Mouse (Mus musculus): ENCODE measurements around the gene Ppp2r5e. TPM values are rescaled to one million over a fixed set of nuclear protein-coding genes. Genes with fewer than 3 reads are reported as not detected.
A peak's percentile ranks its signal among the peaks of the same experiment; 100 is the strongest.

The Ppp2r5e gene
- polyA plus RNA-seq, 1 experiment, result 39.4 TPM

- no peak for TF ChIP-seq POLR2A (IDR thresholded peaks at IDR 0.05; ENCODE audit: borderline replicate concordance, insufficient read depth, low read length)
- no peak for TF ChIP-seq CTCF (IDR thresholded peaks at IDR 0.05; ENCODE audit: borderline replicate concordance, insufficient read depth, low read depth, low read length)
- Histone ChIP-seq H3K27ac (ENCODE audit: insufficient read depth, low read length) (no peak overlapping the region), H3K4me3 (replicated peaks; ENCODE audit: insufficient read depth, low read depth, low read length) (no peak overlapping the region), H3K4me1 (ENCODE audit: control insufficient read depth, insufficient read depth, low read length) (peaks cover 38% of the 10 kb centered on the region), H3K27me3 (ENCODE audit: control insufficient read depth, insufficient read depth, low read length) (no peaks in the 10 kb centered on the region)
- WGBS, result 62% methylated on average over 2 of the region's 2 CpGs
- no peak for DNase-seq
Observed at GRCm38 (mm10) chr12:75544259-75544658, 51.8 kb downstream of the Ppp2r5e start.

GRCm38 (mm10) chr12:75543346-75543745, 52.7 kb downstream of the Ppp2r5e start:
- Histone ChIP-seq H3K4me1 (ENCODE audit: control insufficient read depth, insufficient read depth, low read length) (peaks cover 33% of the 10 kb centered on the region), H3K27me3 (ENCODE audit: control insufficient read depth, insufficient read depth, low read length) (no peaks in the 10 kb centered on the region), H3K4me3 (replicated peaks; ENCODE audit: insufficient read depth, low read depth, low read length) (no peak overlapping the region), H3K27ac (ENCODE audit: insufficient read depth, low read length) (no peak overlapping the region)
- WGBS, result 50% methylated on average over 3 of the region's 3 CpGs
- TF ChIP-seq CTCF (IDR thresholded peaks at IDR 0.05; ENCODE audit: borderline replicate concordance, insufficient read depth, low read depth, low read length) (no peak), POLR2A (IDR thresholded peaks at IDR 0.05; ENCODE audit: borderline replicate concordance, insufficient read depth, low read length) (no peak)
- no peak for DNase-seq

- Histone ChIP-seq H3K4me3 (replicated peaks; ENCODE audit: insufficient read depth, low read depth, low read length) (no peak overlapping the region), H3K27ac (ENCODE audit: insufficient read depth, low read length) (peak overlapping the region; percentile 39), H3K27me3 (ENCODE audit: control insufficient read depth, insufficient read depth, low read length) (no peaks in the 10 kb centered on the region), H3K4me1 (ENCODE audit: control insufficient read depth, insufficient read depth, low read length) (peaks cover 25% of the 10 kb centered on the region)
- peak; percentile 43 to 47 for DNase-seq
- WGBS, result 39% methylated on average over 5 of the region's 5 CpGs
- TF ChIP-seq POLR2A (IDR thresholded peaks at IDR 0.05; ENCODE audit: borderline replicate concordance, insufficient read depth, low read length), result no peak
- no peak for TF ChIP-seq CTCF (IDR thresholded peaks at IDR 0.05; ENCODE audit: borderline replicate concordance, insufficient read depth, low read depth, low read length)
Observed at GRCm38 (mm10) chr12:75540621-75541171, 55.3 kb downstream of the Ppp2r5e start.

- no peak overlapping the region for H3K4me3 ChIP-seq (replicated peaks; ENCODE audit: insufficient read depth, low read depth, low read length)
- no peak overlapping the region for H3K27ac ChIP-seq (ENCODE audit: insufficient read depth, low read length)
- DNase-seq, result no peak
- TF ChIP-seq POLR2A (IDR thresholded peaks at IDR 0.05; ENCODE audit: borderline replicate concordance, insufficient read depth, low read length) (no peak), CTCF (IDR thresholded peaks at IDR 0.05; ENCODE audit: borderline replicate concordance, insufficient read depth, low read depth, low read length) (no peak)
- H3K4me1 ChIP-seq (ENCODE audit: control insufficient read depth, insufficient read depth, low read length), result peaks cover 20% of the 10 kb centered on the region
- H3K27me3 ChIP-seq (ENCODE audit: control insufficient read depth, insufficient read depth, low read length), result no peaks in the 10 kb centered on the region
- 80% methylated on average over 3 of the region's 3 CpGs for WGBS
Observed at GRCm38 (mm10) chr12:75539228-75539627, 56.8 kb downstream of the Ppp2r5e start.

GRCm38 (mm10) chr12:75537673-75538423, 58.2 kb downstream of the Ppp2r5e start:
- Histone ChIP-seq H3K4me3 (replicated peaks; ENCODE audit: insufficient read depth, low read depth, low read length) (no peak overlapping the region), H3K27ac (ENCODE audit: insufficient read depth, low read length) (no peak overlapping the region), H3K4me1 (ENCODE audit: control insufficient read depth, insufficient read depth, low read length) (peaks cover 14% of the 10 kb centered on the region), H3K27me3 (ENCODE audit: control insufficient read depth, insufficient read depth, low read length) (no peaks in the 10 kb centered on the region)
- WGBS, result 85% methylated on average over 6 of the region's 6 CpGs
- no peak for TF ChIP-seq CTCF (IDR thresholded peaks at IDR 0.05; ENCODE audit: borderline replicate concordance, insufficient read depth, low read depth, low read length)
- no peak for TF ChIP-seq POLR2A (IDR thresholded peaks at IDR 0.05; ENCODE audit: borderline replicate concordance, insufficient read depth, low read length)
- DNase-seq, result no peak

- no peak overlapping the region for H3K4me3 ChIP-seq (replicated peaks; ENCODE audit: insufficient read depth, low read depth, low read length)
- no peaks in the 10 kb centered on the region for H3K27me3 ChIP-seq (ENCODE audit: control insufficient read depth, insufficient read depth, low read length)
- no peak for DNase-seq
- peaks cover 14% of the 10 kb centered on the region for H3K4me1 ChIP-seq (ENCODE audit: control insufficient read depth, insufficient read depth, low read length)
- H3K27ac ChIP-seq (ENCODE audit: insufficient read depth, low read length), result no peak overlapping the region
- TF ChIP-seq CTCF (IDR thresholded peaks at IDR 0.05; ENCODE audit: borderline replicate concordance, insufficient read depth, low read depth, low read length) (no peak), POLR2A (IDR thresholded peaks at IDR 0.05; ENCODE audit: borderline replicate concordance, insufficient read depth, low read length) (no peak)
- WGBS, result 60% methylated on average over 7 of the region's 7 CpGs
Observed at GRCm38 (mm10) chr12:75537019-75537672, 58.9 kb downstream of the Ppp2r5e start.

- no peak overlapping the region for H3K4me3 ChIP-seq (replicated peaks; ENCODE audit: insufficient read depth, low read depth, low read length)
- WGBS, result 48% methylated on average over 7 of the region's 7 CpGs
- DNase-seq, result no peak
- H3K27me3 ChIP-seq (ENCODE audit: control insufficient read depth, insufficient read depth, low read length), result no peaks in the 10 kb centered on the region
- no peak overlapping the region for H3K27ac ChIP-seq (ENCODE audit: insufficient read depth, low read length)
- H3K4me1 ChIP-seq (ENCODE audit: control insufficient read depth, insufficient read depth, low read length), result peaks cover 10% of the 10 kb centered on the region
- TF ChIP-seq POLR2A (IDR thresholded peaks at IDR 0.05; ENCODE audit: borderline replicate concordance, insufficient read depth, low read length), result no peak
- TF ChIP-seq CTCF (IDR thresholded peaks at IDR 0.05; ENCODE audit: borderline replicate concordance, insufficient read depth, low read depth, low read length), result no peak
Observed at GRCm38 (mm10) chr12:75536566-75536965, 59.5 kb downstream of the Ppp2r5e start.

Measured in cerebellum, adult 2 months (tissue).